Mouse (Mus musculus) bone marrow macrophage, adult 2 months (primary cell): ENCODE data around the gene 2310034G01Rik.

ENCODE experiments used
- CTCF ChIP-seq: IDR thresholded peaks from 2 replicates; pipeline ENCODE4 v1.5.1; 2012; ENCODE audit warnings: low read depth, mild to moderate bottlenecking, low read length, moderate library complexity
- POLR2A ChIP-seq: IDR thresholded peaks from 2 replicates; pipeline ENCODE4 v1.6.1; 2012; ENCODE audit warnings: mild to moderate bottlenecking, low read depth, low read length, borderline replicate concordance

GRCm38 (mm10) chr19:46333906-46334305 lies 16.2 kb downstream of the 2310034G01Rik start:
- TF ChIP-seq CTCF (no peak), POLR2A (no peak)
